21 mouse cellular contexts compared by ENCODE assay signal in the genomic region with DNA sequence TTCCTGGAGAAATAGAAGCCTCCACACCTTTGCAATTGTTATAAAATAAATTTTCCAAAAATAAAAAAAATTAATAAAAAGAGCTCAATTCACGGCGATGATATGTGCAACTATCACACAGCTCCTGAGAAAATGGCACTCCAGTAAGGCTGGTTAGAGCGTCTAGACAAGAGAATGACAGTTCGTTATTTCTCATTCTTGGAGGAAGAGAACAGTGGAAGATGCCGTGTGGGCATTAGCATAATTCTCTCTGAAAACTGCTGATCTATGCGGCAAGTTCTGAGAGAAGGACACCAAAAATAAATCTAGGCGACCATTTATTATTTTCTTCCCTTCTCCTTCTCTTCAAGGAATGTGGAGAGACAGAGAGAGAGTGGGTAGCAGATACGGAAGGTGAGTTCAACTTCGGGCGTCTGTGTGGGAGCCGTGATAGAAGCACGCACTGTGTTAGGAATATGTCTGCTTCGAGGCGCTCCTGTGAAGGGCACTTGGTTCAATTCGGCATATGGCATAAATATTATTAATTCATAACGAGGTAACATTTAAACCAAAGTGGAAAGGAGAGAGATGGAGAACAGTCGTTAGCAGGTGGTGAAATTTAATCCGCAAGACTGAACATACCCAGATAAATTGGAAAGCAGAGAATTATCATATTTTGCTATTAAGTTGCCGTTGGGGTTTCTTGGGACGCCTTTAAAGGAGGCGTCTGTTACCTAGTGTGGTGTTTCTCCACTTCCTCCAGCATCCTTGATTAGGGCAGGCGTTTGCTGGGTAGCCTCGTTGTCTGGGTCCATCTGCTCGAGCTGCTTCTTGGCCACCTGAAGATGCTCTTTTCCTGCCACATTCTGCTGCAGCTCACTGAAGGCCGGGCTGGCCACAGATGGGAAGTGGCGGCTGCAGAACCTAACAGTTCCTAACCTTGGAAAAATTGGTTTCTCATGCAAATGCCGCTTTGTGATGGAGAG.
A peak's percentile ranks its signal among the peaks of the same experiment; 100 is the strongest.
DNase-seq lines count a peak whose midpoint lies in the region; ATAC-seq and TF ChIP-seq lines count a peak whose summit lies in the region.
"Had no signal": no experiment of that assay in that cellular context is flagged by ENCODE, and none has a peak within 500 bp of the region (broad histone marks: within the 10 kb centered on the region; RNA-seq: fewer than 3 reads in every experiment).

No protein-coding gene starts in this region.

- H3K4me2 ChIP-seq in forebrain, embryonic 14.5 days (ENCODE audit: low read length), result no peak overlapping the region
- no peak overlapping the region for H3K4me2 ChIP-seq in forebrain, embryonic 11.5 days (ENCODE audit: low read depth, low read length, severe bottlenecking)
- H3K4me2 ChIP-seq in midbrain, embryonic 11.5 days, result no peak overlapping the region
- no peak overlapping the region for H3K4me2 ChIP-seq in forebrain, postnatal 0 days (ENCODE audit: low read depth)
- H3K4me2 ChIP-seq: embryonic facial prominence, embryonic 15.5 days; heart, embryonic 11.5 days; limb, embryonic 15.5 days; midbrain, embryonic 15.5 days had no signal

- H3K27me3 ChIP-seq in forebrain, embryonic 14.5 days (replicated peaks; ENCODE audit: control insufficient read depth, insufficient read depth, low read length), result no peaks in the 10 kb centered on the region
- no peaks in the 10 kb centered on the region for H3K27me3 ChIP-seq in forebrain, embryonic 11.5 days (ENCODE audit: control insufficient read depth, insufficient read depth, low read length)
- no peaks in the 10 kb centered on the region for H3K27me3 ChIP-seq in midbrain, embryonic 11.5 days (ENCODE audit: control insufficient read depth, insufficient read depth, low read length)
- no peaks in the 10 kb centered on the region for H3K27me3 ChIP-seq in midbrain, embryonic 10.5 days (ENCODE audit: low read depth, poor library complexity, severe bottlenecking)
- no peaks in the 10 kb centered on the region for H3K27me3 ChIP-seq in forebrain, postnatal 0 days (ENCODE audit: insufficient read depth, low read length)
- H3K27me3 ChIP-seq: CH12.LX; embryonic facial prominence, embryonic 15.5 days; limb, embryonic 15.5 days; midbrain, embryonic 15.5 days had no signal

- H3K9me3 ChIP-seq in forebrain, embryonic 14.5 days (replicated peaks; ENCODE audit: control insufficient read depth, low read length), result no peaks in the 10 kb centered on the region
- no peaks in the 10 kb centered on the region for H3K9me3 ChIP-seq in forebrain, embryonic 11.5 days (ENCODE audit: control insufficient read depth, low read length)
- H3K9me3 ChIP-seq in midbrain, embryonic 11.5 days (ENCODE audit: control insufficient read depth, low read length), result no peaks in the 10 kb centered on the region
- no peaks in the 10 kb centered on the region for H3K9me3 ChIP-seq in midbrain, embryonic 10.5 days (replicated peaks)
- no peaks in the 10 kb centered on the region for H3K9me3 ChIP-seq in forebrain, postnatal 0 days (ENCODE audit: low read length)
- H3K9me3 ChIP-seq: embryonic facial prominence, embryonic 15.5 days; limb, embryonic 15.5 days; midbrain, embryonic 15.5 days had no signal

- H3K4me3 ChIP-seq in forebrain, embryonic 14.5 days (ENCODE audit: low read depth, low read length), result no peak overlapping the region
- no peak overlapping the region for H3K4me3 ChIP-seq in forebrain, embryonic 11.5 days (ENCODE audit: low read depth, low read length)
- H3K4me3 ChIP-seq in midbrain, embryonic 11.5 days (ENCODE audit: low read depth, low read length), result no peak overlapping the region
- H3K4me3 ChIP-seq in midbrain, embryonic 10.5 days, result no peak overlapping the region
- H3K4me3 ChIP-seq in forebrain, postnatal 0 days (ENCODE audit: low read depth, low read length), result no peak overlapping the region
- H3K4me3 ChIP-seq: embryonic facial prominence, embryonic 15.5 days; gastrocnemius, adult 2 months; limb, embryonic 15.5 days; midbrain, embryonic 15.5 days; myocyte had no signal

- 62% methylated on average over 27 of the region's 27 CpGs for WGBS in forebrain, embryonic 14.5 days
- WGBS in forebrain, embryonic 11.5 days, result 80% methylated on average over 27 of the region's 27 CpGs
- 90% methylated on average over 27 of the region's 27 CpGs for whole genome bisulfite sequencing in midbrain, embryonic 11.5 days
- 92% methylated on average over 27 of the region's 27 CpGs for WGBS in midbrain, embryonic 10.5 days
- WGBS in forebrain, postnatal 0 days, result 51% methylated on average over 27 of the region's 27 CpGs

- peak; percentile 80; the same call in 1 of the 2 replicates for ATAC-seq in forebrain, embryonic 14.5 days
- ATAC-seq in forebrain, embryonic 11.5 days (replicated peaks; ENCODE audit: low FRiP score), result no peak
- no peak for ATAC-seq in midbrain, embryonic 11.5 days (ENCODE audit: low FRiP score)
- peak; percentile 43; the same call in 1 of the 2 replicates for ATAC-seq in forebrain, postnatal 0 days
- ATAC-seq in CD4-positive, CD25-positive, alpha-beta regulatory T cell, adult 4 months, result no peak
- ATAC-seq: lung, postnatal 0 days had no signal

- DNase-seq in forebrain, embryonic 14.5 days (ENCODE audit: low spot score), result peak; percentile 57
- no peak for DNase-seq in forebrain, embryonic 11.5 days (ENCODE audit: low spot score)
- DNase-seq in midbrain, embryonic 11.5 days (ENCODE audit: low spot score, missing footprints), result peak; percentile 26
- no peak for DNase-seq in midbrain, embryonic 10.5 days (ENCODE audit: low spot score)
- DNase-seq in cerebellum, adult 9-11 months, result peak; percentile 81
- no peak for DNase-seq in forebrain, postnatal 0 days
- no peak for DNase-seq in heart, postnatal 14 days
- DNase-seq: adrenal gland, postnatal 14 days; gastrocnemius, adult 2 months; heart, postnatal 10 days; kidney, adult 11 months; right cerebral cortex, postnatal 4 days had no signal

- no peak overlapping the region for H3K9ac ChIP-seq in forebrain, embryonic 14.5 days (ENCODE audit: low read length)
- H3K9ac ChIP-seq in forebrain, embryonic 11.5 days (ENCODE audit: low read length), result no peak overlapping the region
- no peak overlapping the region for H3K9ac ChIP-seq in midbrain, embryonic 11.5 days (ENCODE audit: low read length)
- H3K9ac ChIP-seq in forebrain, postnatal 0 days, result 0 out of 2 replicates have a peak overlapping the region, but pooled peaks have one; percentile 3
- H3K9ac ChIP-seq: embryonic facial prominence, embryonic 15.5 days; limb, embryonic 15.5 days; midbrain, embryonic 15.5 days had no signal

- no peaks in the 10 kb centered on the region for H3K36me3 ChIP-seq in forebrain, embryonic 14.5 days (ENCODE audit: control insufficient read depth, insufficient read depth, low read length)
- H3K36me3 ChIP-seq in forebrain, embryonic 11.5 days (ENCODE audit: control insufficient read depth, insufficient read depth, low read length), result no peaks in the 10 kb centered on the region
- no peaks in the 10 kb centered on the region for H3K36me3 ChIP-seq in midbrain, embryonic 11.5 days (ENCODE audit: control insufficient read depth, insufficient read depth, low read length)
- no peaks in the 10 kb centered on the region for H3K36me3 ChIP-seq in midbrain, embryonic 10.5 days
- H3K36me3 ChIP-seq in forebrain, postnatal 0 days (ENCODE audit: insufficient read depth), result no peaks in the 10 kb centered on the region
- H3K36me3 ChIP-seq: embryonic facial prominence, embryonic 15.5 days; limb, embryonic 15.5 days; midbrain, embryonic 15.5 days had no signal

- intact Hi-C loops in heart, postnatal 14 days (cut with DNase I), result no loop called here

- peaks cover 3% of the 10 kb centered on the region; the same call in 1 of the 2 replicates for H3K4me1 ChIP-seq in forebrain, embryonic 14.5 days (ENCODE audit: control insufficient read depth, insufficient read depth, low read length)
- H3K4me1 ChIP-seq in forebrain, embryonic 11.5 days (replicated peaks; ENCODE audit: control insufficient read depth, insufficient read depth, low read length), result no peaks in the 10 kb centered on the region
- H3K4me1 ChIP-seq in midbrain, embryonic 11.5 days (ENCODE audit: control insufficient read depth, insufficient read depth, low read length), result no peaks in the 10 kb centered on the region
- H3K4me1 ChIP-seq in midbrain, embryonic 10.5 days, result 0 out of 2 replicates have a peak, but pooled peaks cover 3% of the 10 kb centered on the region
- no peaks in the 10 kb centered on the region; the same call in 1 of the 2 replicates for H3K4me1 ChIP-seq in forebrain, postnatal 0 days (ENCODE audit: insufficient read depth)
- H3K4me1 ChIP-seq: embryonic facial prominence, embryonic 15.5 days had no signal

- no peak for TF ChIP-seq CTCF in forebrain, postnatal 0 days (IDR thresholded peaks at IDR 0.05; ENCODE audit: low read depth)

- 0 out of 2 replicates have a peak overlapping the region, but pooled peaks have one; percentile 39 for H3K27ac ChIP-seq in forebrain, embryonic 14.5 days (ENCODE audit: low read depth, low read length)
- no peak overlapping the region for H3K27ac ChIP-seq in forebrain, embryonic 11.5 days (ENCODE audit: low read depth, low read length)
- H3K27ac ChIP-seq in midbrain, embryonic 11.5 days (ENCODE audit: low read depth, low read length), result no peak overlapping the region
- no peak overlapping the region for H3K27ac ChIP-seq in midbrain, embryonic 10.5 days (replicated peaks)
- H3K27ac ChIP-seq in forebrain, postnatal 0 days (ENCODE audit: low read depth, low read length), result no peak overlapping the region; the same call in none of the 2 replicates
- H3K27ac ChIP-seq: embryonic facial prominence, embryonic 15.5 days; gastrocnemius, adult 2 months; kidney, postnatal 0 days; limb, embryonic 15.5 days; midbrain, embryonic 15.5 days had no signal

Comparison
In these comparisons a context has a peak if more than half of its experiments do, and no peak if none do; other contexts are left out.
1. ATAC-seq: peak in forebrain, embryonic 14.5 days (single experiment) and forebrain, postnatal 0 days (single experiment); none in forebrain, embryonic 11.5 days (single experiment), midbrain, embryonic 11.5 days (single experiment) and CD4-positive, CD25-positive, alpha-beta regulatory T cell, adult 4 months (single experiment).
2. DNase-seq: peak in forebrain, embryonic 14.5 days (single experiment), midbrain, embryonic 11.5 days (single experiment) and cerebellum, adult 9-11 months (single experiment); none in forebrain, embryonic 11.5 days (single experiment), midbrain, embryonic 10.5 days (single experiment), forebrain, postnatal 0 days (single experiment) and heart, postnatal 14 days (0 of 2).